ENCODE assay signal across 11 mouse cellular contexts in the genomic region with DNA sequence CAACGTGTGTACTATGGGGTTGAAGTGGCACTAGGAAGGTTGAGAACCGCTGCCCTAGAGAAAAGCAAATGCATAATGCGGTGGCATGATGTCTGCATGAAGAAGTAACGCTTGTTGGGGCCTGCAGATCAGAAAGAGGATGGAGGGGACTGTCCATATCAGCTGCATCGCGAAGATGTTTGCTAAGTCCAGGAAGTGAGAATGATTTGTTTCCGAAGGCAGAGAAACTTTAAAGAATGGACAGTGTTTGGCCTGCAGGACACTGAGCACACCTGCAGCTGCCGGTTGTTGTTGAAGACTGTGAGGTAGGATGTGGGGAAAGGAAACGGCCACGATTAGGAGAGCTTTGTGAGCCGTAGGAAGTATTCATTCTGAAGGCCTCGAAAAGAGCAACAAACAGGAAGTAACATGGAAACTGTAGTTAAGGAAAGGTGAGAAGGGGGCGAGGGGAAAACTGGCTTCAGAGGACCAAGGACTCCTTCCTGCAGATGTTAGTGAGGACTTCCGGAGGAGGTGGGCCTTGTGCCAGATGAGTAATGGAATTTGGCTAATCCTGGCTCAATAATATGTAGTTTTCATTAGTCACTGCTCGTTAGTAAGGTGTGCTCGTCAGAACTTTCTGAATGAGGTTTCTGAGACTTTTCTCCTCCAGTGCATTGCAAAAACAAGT. TPM values are rescaled to one million over a fixed set of nuclear protein-coding genes. Genes with fewer than 3 reads are reported as not detected.
DNase-seq lines count a peak whose midpoint lies in the region; ATAC-seq and TF ChIP-seq lines count a peak whose summit lies in the region.
"Had no signal": no experiment of that assay in that cellular context is flagged by ENCODE, and none has a peak within 500 bp of the region (broad histone marks: within the 10 kb centered on the region; RNA-seq: fewer than 3 reads in every experiment).

No protein-coding gene starts in this region.

- H3K4me3 ChIP-seq in hindbrain, postnatal 0 days (ENCODE audit: low read length) = no peak overlapping the region
- H3K4me3 ChIP-seq in hindbrain, embryonic 12.5 days = no peak overlapping the region
- H3K4me3 ChIP-seq in brown adipose tissue, adult 24 weeks (ENCODE audit: insufficient read depth, low read depth, low read length) = 0 out of 2 replicates have a peak overlapping the region, but pooled peaks have one; percentile 9
- H3K4me3 ChIP-seq: forebrain, embryonic 15.5 days had no signal

- 79% methylated on average over 16 of the region's 16 CpGs for WGBS in hindbrain, postnatal 0 days
- WGBS in hindbrain, embryonic 12.5 days = 86% methylated on average over 16 of the region's 16 CpGs

- no peak for TF ChIP-seq CTCF in hindbrain, postnatal 0 days (IDR thresholded peaks at IDR 0.05; ENCODE audit: low read depth)

- no peak for ATAC-seq in hindbrain, postnatal 0 days
- ATAC-seq in hindbrain, embryonic 12.5 days (ENCODE audit: low FRiP score) = no peak
- ATAC-seq: forebrain, embryonic 15.5 days had no signal

- H3K36me3 ChIP-seq in hindbrain, postnatal 0 days (ENCODE audit: insufficient read depth, low read length) = peaks cover 7% of the 10 kb centered on the region; the same call in 1 of the 2 replicates
- peaks cover 7% of the 10 kb centered on the region for H3K36me3 ChIP-seq in hindbrain, embryonic 12.5 days
- H3K36me3 ChIP-seq: forebrain, embryonic 15.5 days had no signal

- no peak overlapping the region for H3K27ac ChIP-seq in hindbrain, postnatal 0 days
- no peak overlapping the region for H3K27ac ChIP-seq in hindbrain, embryonic 12.5 days
- H3K27ac ChIP-seq in brown adipose tissue, adult 24 weeks (replicated peaks; ENCODE audit: low read depth, low read length) = peak overlapping the region; percentile 45
- H3K27ac ChIP-seq: forebrain, embryonic 15.5 days had no signal

- H3K4me1 ChIP-seq in hindbrain, postnatal 0 days (ENCODE audit: insufficient read depth, low read length) = peaks cover 12% of the 10 kb centered on the region; the same call in 1 of the 2 replicates
- peaks cover 4% of the 10 kb centered on the region; the same call in 1 of the 2 replicates for H3K4me1 ChIP-seq in hindbrain, embryonic 12.5 days
- H3K4me1 ChIP-seq in brown adipose tissue, adult 24 weeks (ENCODE audit: control insufficient read depth, insufficient read depth, insufficient read length, low read length) = 0 out of 2 replicates have a peak, but pooled peaks cover 2% of the 10 kb centered on the region

- no peaks in the 10 kb centered on the region for H3K9me3 ChIP-seq in hindbrain, postnatal 0 days (ENCODE audit: low read length)
- no peaks in the 10 kb centered on the region for H3K9me3 ChIP-seq in hindbrain, embryonic 12.5 days (replicated peaks)
- H3K9me3 ChIP-seq: forebrain, embryonic 15.5 days had no signal

- no peaks in the 10 kb centered on the region for H3K27me3 ChIP-seq in hindbrain, postnatal 0 days (ENCODE audit: insufficient read depth, low read length)
- no peaks in the 10 kb centered on the region for H3K27me3 ChIP-seq in hindbrain, embryonic 12.5 days
- H3K27me3 ChIP-seq: forebrain, embryonic 15.5 days had no signal

- H3K9ac ChIP-seq in hindbrain, postnatal 0 days (replicated peaks; ENCODE audit: low read length) = 0 out of 2 replicates have a peak overlapping the region, but pooled peaks have one; percentile 5
- H3K9ac ChIP-seq in hindbrain, embryonic 12.5 days = no peak overlapping the region

- DNase-seq in hindbrain, postnatal 0 days (ENCODE audit: low spot score) = no peak
- peak; percentile 66 for DNase-seq in CD4-positive helper T cell, adult 2 months (ENCODE audit: low read depth, low spot score)
- DNase-seq in kidney, postnatal 10 days = peak; percentile 70
- no peak for DNase-seq in left cerebral cortex, adult 18-20 months (ENCODE audit: low spot score in 2 of 2)
- no peak for DNase-seq in layer of hippocampus, postnatal 14 days (ENCODE audit: low spot score in 2 of 2)
- no peak for DNase-seq in spleen, adult 18-20 months
- DNase-seq: cerebellum, adult 11-12 months had no signal

- H3K4me2 ChIP-seq in hindbrain, postnatal 0 days (ENCODE audit: low read depth, low read length) = no peak overlapping the region
- no peak overlapping the region for H3K4me2 ChIP-seq in hindbrain, embryonic 12.5 days (replicated peaks)

RNA-seq across cellular contexts. Expression of a gene that starts 1.9 kb away (rescaled TPM):
- total RNA-seq in hindbrain, postnatal 0 days (2014; rRNA removed) = 6.8 and 9.8 TPM in 2 replicates
- 10.2 and 11.2 TPM in 2 replicates for polyA plus RNA-seq in hindbrain, postnatal 0 days (2015; fragmentation: Nextera tagmentation; extraction: Ambion mirVana)
- 11.1 and 12.7 TPM in 2 replicates for polyA plus RNA-seq in hindbrain, embryonic 12.5 days (2016; fragmentation: Nextera tagmentation; extraction: Ambion mirVana)
- polyA plus RNA-seq in brown adipose tissue, adult 24 weeks (2012; ENCODE audit: insufficient read depth, insufficient read length, missing spikeins) = 3.5 and 5.5 TPM in 2 replicates
- 10 to 100 TPM; 17.2 to 17.9 TPM for total RNA-seq in left cerebral cortex, adult 18-20 months (2021)
- total RNA-seq in layer of hippocampus, postnatal 14 days (2021) = 10 to 100 TPM; 17.7 to 21.0 TPM

RNA-seq across cellular contexts. Expression of a gene that starts 46.5 kb away (rescaled TPM):
- total RNA-seq in hindbrain, postnatal 0 days (2014; rRNA removed) = not detected in 2 replicates
- polyA plus RNA-seq in hindbrain, postnatal 0 days (2015; fragmentation: Nextera tagmentation; extraction: Ambion mirVana) = 0.14 TPM in 1 of 2 replicates, not detected in the other
- not detected in 2 replicates for polyA plus RNA-seq in hindbrain, embryonic 12.5 days (2016; fragmentation: Nextera tagmentation; extraction: Ambion mirVana)
- not detected in 2 replicates for polyA plus RNA-seq in brown adipose tissue, adult 24 weeks (2012; ENCODE audit: insufficient read depth, insufficient read length, missing spikeins)
- total RNA-seq in left cerebral cortex, adult 18-20 months (2021) = not detected
- total RNA-seq in layer of hippocampus, postnatal 14 days (2021) = not detected
- total RNA-seq: MEL had no signal
- polyA plus RNA-seq: forebrain, embryonic 15.5 days had no signal

Comparison
In these comparisons a context has a peak if more than half of its experiments do, and no peak if none do; other contexts are left out.
1. DNase-seq: peak in CD4-positive helper T cell, adult 2 months (single experiment) and kidney, postnatal 10 days (single experiment); none in hindbrain, postnatal 0 days (single experiment), left cerebral cortex, adult 18-20 months (0 of 2), layer of hippocampus, postnatal 14 days (0 of 2) and spleen, adult 18-20 months (0 of 2).